Mouse (Mus musculus): ENCODE data around the gene Ehbp1l1. TPM values are rescaled to one million over a fixed set of nuclear protein-coding genes. Genes with fewer than 3 reads are reported as not detected.
A peak's percentile ranks its signal among the peaks of the same experiment; 100 is the strongest.

The Ehbp1l1 gene
- polyA plus RNA-seq, 1 experiment from 2014 or later, result 38.6 TPM

GRCm38 (mm10) chr19:5751742-5752141 is 25.6 kb upstream of the Ehbp1l1 start:
- Histone ChIP-seq H3K27me3 (ENCODE audit: control insufficient read depth, insufficient read depth, low read depth, low read length) (peaks cover 43% of the 10 kb centered on the region), H3K36me3 (ENCODE audit: control insufficient read depth, insufficient read depth, low read length) (no peaks in the 10 kb centered on the region), H3K4me1 (ENCODE audit: control insufficient read depth, insufficient read depth, low read length) (peaks cover 3% of the 10 kb centered on the region; the same call in 1 of the 2 replicates), H3K9me3 (replicated peaks; ENCODE audit: control insufficient read depth, low read length, poor library complexity, severe bottlenecking) (no peaks in the 10 kb centered on the region), H3K4me3 (ENCODE audit: low read depth, low read length) (no peak overlapping the region), H3K27ac (ENCODE audit: low read length) (no peak overlapping the region), H3K4me2 (ENCODE audit: low read length) (no peak overlapping the region), H3K9ac (ENCODE audit: low read depth, low read length) (0 out of 2 replicates have a peak overlapping the region, but pooled peaks have one; percentile 50)
- ATAC-seq, result no peak
- 8% methylated on average over 20 of the region's 20 CpGs for WGBS

GRCm38 (mm10) chr19:5750951-5751350 is 24.8 kb upstream of the Ehbp1l1 start:
- no peak for ATAC-seq
- H3K9ac ChIP-seq (ENCODE audit: low read depth, low read length), result peak overlapping the region; percentile 50; the same call in 1 of the 2 replicates
- peaks cover 6% of the 10 kb centered on the region for H3K4me1 ChIP-seq (ENCODE audit: control insufficient read depth, insufficient read depth, low read length)
- WGBS, result 8% methylated on average over 22 of the region's 22 CpGs
- no peaks in the 10 kb centered on the region for H3K9me3 ChIP-seq (replicated peaks; ENCODE audit: control insufficient read depth, low read length, poor library complexity, severe bottlenecking)
- no peak overlapping the region for H3K4me3 ChIP-seq (ENCODE audit: low read depth, low read length)
- no peaks in the 10 kb centered on the region for H3K36me3 ChIP-seq (ENCODE audit: control insufficient read depth, insufficient read depth, low read length)
- no peak overlapping the region for H3K27ac ChIP-seq (ENCODE audit: low read length)
- H3K4me2 ChIP-seq (ENCODE audit: low read length), result no peak overlapping the region
- peaks cover 43% of the 10 kb centered on the region for H3K27me3 ChIP-seq (ENCODE audit: control insufficient read depth, insufficient read depth, low read depth, low read length)

GRCm38 (mm10) chr19:5749476-5749875 is 23.4 kb upstream of the Ehbp1l1 start:
- Histone ChIP-seq H3K9ac (ENCODE audit: low read depth, low read length) (no peak overlapping the region), H3K9me3 (replicated peaks; ENCODE audit: control insufficient read depth, low read length, poor library complexity, severe bottlenecking) (no peaks in the 10 kb centered on the region), H3K36me3 (ENCODE audit: control insufficient read depth, insufficient read depth, low read length) (no peaks in the 10 kb centered on the region), H3K4me2 (ENCODE audit: low read length) (no peak overlapping the region), H3K27ac (ENCODE audit: low read length) (no peak overlapping the region), H3K27me3 (ENCODE audit: control insufficient read depth, insufficient read depth, low read depth, low read length) (peaks cover 45% of the 10 kb centered on the region), H3K4me1 (ENCODE audit: control insufficient read depth, insufficient read depth, low read length) (peaks cover 12% of the 10 kb centered on the region), H3K4me3 (ENCODE audit: low read depth, low read length) (no peak overlapping the region)
- no peak for ATAC-seq
- 88% methylated on average over 6 of the region's 6 CpGs for WGBS

- Histone ChIP-seq H3K27me3 (ENCODE audit: control insufficient read depth, insufficient read depth, low read depth, low read length) (peaks cover 35% of the 10 kb centered on the region), H3K4me3 (ENCODE audit: low read depth, low read length) (no peak overlapping the region), H3K36me3 (ENCODE audit: control insufficient read depth, insufficient read depth, low read length) (no peaks in the 10 kb centered on the region), H3K9me3 (replicated peaks; ENCODE audit: control insufficient read depth, low read length, poor library complexity, severe bottlenecking) (no peaks in the 10 kb centered on the region), H3K27ac (ENCODE audit: low read length) (no peak overlapping the region), H3K4me2 (ENCODE audit: low read length) (no peak overlapping the region), H3K9ac (ENCODE audit: low read depth, low read length) (no peak overlapping the region), H3K4me1 (ENCODE audit: control insufficient read depth, insufficient read depth, low read length) (peaks cover 20% of the 10 kb centered on the region)
- peak; percentile 27; the same call in 1 of the 2 replicates for ATAC-seq
- 16% methylated on average over 12 of the region's 12 CpGs for WGBS
Observed at GRCm38 (mm10) chr19:5746907-5747363, 20.8 kb upstream of the Ehbp1l1 start.

- Histone ChIP-seq H3K9ac (ENCODE audit: low read depth, low read length) (peak overlapping the region; percentile 45), H3K27ac (ENCODE audit: low read length) (no peak overlapping the region), H3K4me2 (ENCODE audit: low read length) (peak overlapping the region; percentile 53), H3K4me1 (ENCODE audit: control insufficient read depth, insufficient read depth, low read length) (peaks cover 26% of the 10 kb centered on the region), H3K27me3 (ENCODE audit: control insufficient read depth, insufficient read depth, low read depth, low read length) (peaks cover 26% of the 10 kb centered on the region), H3K9me3 (replicated peaks; ENCODE audit: control insufficient read depth, low read length, poor library complexity, severe bottlenecking) (no peaks in the 10 kb centered on the region), H3K36me3 (ENCODE audit: control insufficient read depth, insufficient read depth, low read length) (no peaks in the 10 kb centered on the region), H3K4me3 (ENCODE audit: low read depth, low read length) (peak overlapping the region; percentile 26)
- peak; percentile 12; the same call in 1 of the 2 replicates for ATAC-seq
- 4% methylated on average over 32 of the region's 36 CpGs for WGBS
Observed at GRCm38 (mm10) chr19:5745756-5746710, 19.9 kb upstream of the Ehbp1l1 start.

- Histone ChIP-seq H3K4me3 (ENCODE audit: low read depth, low read length) (no peak overlapping the region), H3K4me1 (ENCODE audit: control insufficient read depth, insufficient read depth, low read length) (peaks cover 26% of the 10 kb centered on the region), H3K4me2 (ENCODE audit: low read length) (no peak overlapping the region), H3K9me3 (replicated peaks; ENCODE audit: control insufficient read depth, low read length, poor library complexity, severe bottlenecking) (no peaks in the 10 kb centered on the region), H3K27me3 (ENCODE audit: control insufficient read depth, insufficient read depth, low read depth, low read length) (peaks cover 14% of the 10 kb centered on the region), H3K27ac (ENCODE audit: low read length) (no peak overlapping the region), H3K36me3 (ENCODE audit: control insufficient read depth, insufficient read depth, low read length) (no peaks in the 10 kb centered on the region), H3K9ac (ENCODE audit: low read depth, low read length) (no peak overlapping the region)
- 62% methylated on average over 5 of the region's 5 CpGs for WGBS
- ATAC-seq, result no peak
Observed at GRCm38 (mm10) chr19:5743576-5743975, 17.5 kb upstream of the Ehbp1l1 start.

- H3K36me3 ChIP-seq (ENCODE audit: control insufficient read depth, insufficient read depth, low read length), result no peaks in the 10 kb centered on the region
- WGBS, result 2% methylated on average over 32 of the region's 32 CpGs
- H3K9me3 ChIP-seq (replicated peaks; ENCODE audit: control insufficient read depth, low read length, poor library complexity, severe bottlenecking), result no peaks in the 10 kb centered on the region
- peaks cover 26% of the 10 kb centered on the region for H3K4me1 ChIP-seq (ENCODE audit: control insufficient read depth, insufficient read depth, low read length)
- peak overlapping the region; percentile 81 for H3K9ac ChIP-seq (ENCODE audit: low read depth, low read length)
- H3K4me2 ChIP-seq (ENCODE audit: low read length), result peak overlapping the region; percentile 99
- H3K27ac ChIP-seq (ENCODE audit: low read length), result peak overlapping the region; percentile 72
- ATAC-seq, result peak; percentile 44; the same call in 1 of the 2 replicates
- H3K4me3 ChIP-seq (ENCODE audit: low read depth, low read length), result peak overlapping the region; percentile 50
- peaks cover 14% of the 10 kb centered on the region for H3K27me3 ChIP-seq (ENCODE audit: control insufficient read depth, insufficient read depth, low read depth, low read length)
Observed at GRCm38 (mm10) chr19:5742241-5742641, 16.1 kb upstream of the Ehbp1l1 start.

GRCm38 (mm10) chr19:5741641-5742240 is 15.6 kb upstream of the Ehbp1l1 start:
- H3K4me3 ChIP-seq (ENCODE audit: low read depth, low read length), result peak overlapping the region; percentile 50
- peak overlapping the region; percentile 81 for H3K9ac ChIP-seq (ENCODE audit: low read depth, low read length)
- peak overlapping the region; percentile 99 for H3K4me2 ChIP-seq (ENCODE audit: low read length)
- peak overlapping the region; percentile 78 for H3K27ac ChIP-seq (ENCODE audit: low read length)
- H3K4me1 ChIP-seq (ENCODE audit: control insufficient read depth, insufficient read depth, low read length), result peaks cover 26% of the 10 kb centered on the region
- H3K27me3 ChIP-seq (ENCODE audit: control insufficient read depth, insufficient read depth, low read depth, low read length), result peaks cover 14% of the 10 kb centered on the region
- WGBS, result under 1% methylated on average over 51 of the region's 55 CpGs
- H3K9me3 ChIP-seq (replicated peaks; ENCODE audit: control insufficient read depth, low read length, poor library complexity, severe bottlenecking), result no peaks in the 10 kb centered on the region
- H3K36me3 ChIP-seq (ENCODE audit: control insufficient read depth, insufficient read depth, low read length), result no peaks in the 10 kb centered on the region
- ATAC-seq, result peak; percentile 33
